Mouse (Mus musculus) adrenal gland, adult 18-20 months (tissue): ENCODE data around the gene Stat5a. TPM values are rescaled to one million over a fixed set of nuclear protein-coding genes. Genes with fewer than 3 reads are reported as not detected.

Source experiments
- DNase-seq, 2 experiments: peaks; one replicate each; pipeline ENCODE4 v3.0.0; 2021 to 2022; ENCODE audit warnings: low spot score in 2 of 2
- total RNA-seq, 2 experiments: library from RNA; stranded (reverse); gene quantifications; 1 replicate in 1 of 2; 2 replicates in 1 of 2; pipeline ENCODE4 v1.2.3; 2021

Gene Stat5a
- total RNA-seq, 2 experiments from 2014 or later: 28.0 to 29.3 TPM

DNA sequence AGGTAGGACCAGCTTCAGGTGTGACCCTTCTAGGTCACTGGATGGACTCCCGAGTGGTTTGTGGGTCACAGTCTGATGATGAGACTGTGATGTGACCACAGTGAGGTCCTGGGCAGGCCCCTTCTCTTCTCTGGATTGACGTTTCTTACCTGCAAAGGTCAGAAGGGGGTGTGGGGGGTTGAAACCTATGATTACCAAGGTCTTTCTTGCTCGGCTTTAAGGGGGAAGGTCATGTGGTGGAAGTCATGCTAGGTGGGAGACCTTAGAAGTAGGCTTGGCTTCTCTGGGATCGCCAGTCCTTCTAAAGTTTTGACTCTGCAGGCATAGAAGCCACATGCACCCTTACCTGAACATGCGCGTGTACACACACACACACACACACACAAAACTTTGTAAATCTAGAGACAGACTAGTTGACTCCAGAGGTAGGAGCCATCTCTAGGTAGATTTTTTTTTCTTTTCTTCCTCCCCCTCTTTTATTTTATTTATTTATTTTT, 476 bp downstream of the Stat5a start:
- DNase-seq: no peak

DNA sequence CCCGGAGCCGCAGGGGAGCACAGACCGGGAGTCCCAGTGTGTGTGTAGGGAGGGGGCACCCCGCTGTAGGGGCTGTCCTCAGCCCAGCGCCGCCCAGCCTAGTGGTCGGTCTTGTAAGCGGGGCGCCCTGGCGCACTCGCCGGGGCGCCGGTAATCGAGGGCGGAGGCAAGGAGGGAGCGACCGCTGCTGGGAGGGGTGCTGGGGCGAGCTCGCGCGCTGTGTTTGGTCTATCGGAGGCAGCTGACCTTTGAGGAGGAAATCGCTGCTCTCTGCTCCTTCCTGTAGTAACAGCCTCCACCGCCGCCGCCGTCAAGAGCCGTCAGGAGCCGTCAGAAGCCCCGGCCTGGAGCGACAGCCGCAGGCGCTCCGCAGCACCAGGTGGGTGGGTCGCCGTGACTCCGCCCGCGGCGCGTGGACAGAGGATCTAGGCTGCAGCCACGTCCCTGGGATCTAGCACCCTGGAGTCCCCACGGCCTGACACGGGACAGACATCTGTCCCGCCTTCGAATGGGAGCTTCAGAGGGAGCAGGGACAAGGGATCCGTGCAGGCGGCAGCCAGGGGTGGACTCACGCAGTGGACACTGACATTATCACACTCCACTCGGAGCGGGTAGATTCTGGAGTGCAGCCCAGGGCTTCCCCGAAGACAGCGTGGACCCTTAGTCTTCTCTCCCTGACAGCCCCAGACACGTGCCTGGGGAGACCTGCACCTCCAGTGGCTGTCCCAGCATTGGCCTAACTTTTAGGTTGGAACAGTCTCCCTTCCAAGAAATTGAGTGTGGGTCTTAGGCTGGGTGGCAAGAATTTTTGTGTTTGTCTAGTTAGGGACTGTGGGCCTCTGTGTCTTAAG, 1.3 kb downstream of the Stat5a start:
- peak; percentile 77 to 78 for DNase-seq

DNA sequence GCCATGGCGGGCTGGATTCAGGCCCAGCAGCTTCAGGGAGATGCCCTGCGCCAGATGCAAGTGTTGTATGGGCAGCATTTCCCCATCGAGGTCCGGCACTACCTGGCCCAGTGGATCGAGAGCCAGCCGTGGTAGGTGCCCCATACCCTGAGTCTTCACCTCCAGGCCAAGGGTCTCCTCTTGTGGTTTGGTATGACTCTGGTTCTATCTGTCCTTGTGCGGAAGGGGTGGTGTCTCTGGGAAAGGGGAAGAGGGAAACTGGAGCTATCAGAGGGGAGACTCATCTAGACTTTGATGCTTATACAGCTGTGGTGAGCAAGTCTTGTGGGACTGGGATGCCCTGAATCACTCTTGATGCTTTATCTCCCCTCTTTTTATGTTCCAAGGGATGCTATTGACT, 2.2 kb downstream of the Stat5a start:
- no peak for DNase-seq

DNA sequence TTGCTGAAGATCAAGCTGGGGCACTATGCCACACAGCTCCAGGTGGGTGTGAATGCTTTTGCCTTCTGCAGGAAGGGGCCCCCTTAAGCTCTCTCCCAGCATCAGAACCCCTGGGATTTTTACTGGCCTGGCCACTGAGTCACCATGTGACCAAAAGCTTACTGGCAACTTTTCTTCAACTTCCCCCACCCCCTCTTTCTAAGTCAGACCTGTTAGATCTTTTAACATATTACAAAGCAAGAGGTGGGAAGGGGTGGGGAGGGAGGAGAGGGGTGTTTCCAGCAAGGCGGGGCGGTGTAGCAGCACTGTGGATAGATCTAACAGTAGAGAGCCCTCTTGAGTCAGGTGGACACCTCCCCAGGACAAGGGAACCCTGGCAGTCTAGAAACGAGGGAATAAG, 2.7 kb downstream of the Stat5a start:
- no peak for DNase-seq

DNA sequence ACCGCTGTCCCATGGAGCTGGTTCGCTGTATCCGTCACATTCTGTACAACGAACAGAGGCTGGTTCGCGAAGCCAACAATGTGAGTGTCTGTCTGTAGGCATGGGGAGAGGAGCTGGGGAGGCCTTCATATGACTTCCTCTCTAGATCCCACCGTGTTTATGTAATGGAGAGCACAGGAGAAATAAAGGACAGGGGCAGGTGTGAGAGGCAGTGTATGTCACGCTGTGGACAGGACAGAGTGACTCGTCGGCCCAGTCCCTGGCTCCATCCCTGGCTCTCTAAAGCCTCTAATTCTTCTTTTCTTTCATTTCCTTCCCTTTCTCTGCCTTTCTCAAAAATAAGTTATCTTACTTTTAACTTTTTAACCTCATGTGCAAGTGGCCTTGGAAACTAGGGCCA, 4.0 kb downstream of the Stat5a start:
- DNase-seq: no peak

DNA sequence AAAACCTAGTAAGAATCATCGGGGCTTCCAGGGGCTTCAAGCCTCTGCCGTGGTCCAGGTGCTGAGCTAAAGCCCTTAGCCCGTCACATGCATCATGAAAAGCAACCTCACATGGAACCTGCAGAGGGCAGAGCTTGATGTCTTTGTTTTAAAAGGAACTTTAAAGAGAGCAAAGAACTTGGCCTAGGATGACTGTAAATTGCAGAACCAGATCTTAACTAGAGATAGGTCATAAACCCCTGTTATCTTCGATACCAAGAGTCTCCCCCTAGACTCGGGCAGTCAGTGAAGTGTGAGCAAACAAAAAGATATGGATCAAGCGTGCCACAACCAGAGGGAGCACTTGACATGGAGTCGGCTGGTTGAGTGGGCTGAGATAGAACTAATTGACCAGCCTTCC, 6.5 kb downstream of the Stat5a start:
- no peak for DNase-seq

DNA sequence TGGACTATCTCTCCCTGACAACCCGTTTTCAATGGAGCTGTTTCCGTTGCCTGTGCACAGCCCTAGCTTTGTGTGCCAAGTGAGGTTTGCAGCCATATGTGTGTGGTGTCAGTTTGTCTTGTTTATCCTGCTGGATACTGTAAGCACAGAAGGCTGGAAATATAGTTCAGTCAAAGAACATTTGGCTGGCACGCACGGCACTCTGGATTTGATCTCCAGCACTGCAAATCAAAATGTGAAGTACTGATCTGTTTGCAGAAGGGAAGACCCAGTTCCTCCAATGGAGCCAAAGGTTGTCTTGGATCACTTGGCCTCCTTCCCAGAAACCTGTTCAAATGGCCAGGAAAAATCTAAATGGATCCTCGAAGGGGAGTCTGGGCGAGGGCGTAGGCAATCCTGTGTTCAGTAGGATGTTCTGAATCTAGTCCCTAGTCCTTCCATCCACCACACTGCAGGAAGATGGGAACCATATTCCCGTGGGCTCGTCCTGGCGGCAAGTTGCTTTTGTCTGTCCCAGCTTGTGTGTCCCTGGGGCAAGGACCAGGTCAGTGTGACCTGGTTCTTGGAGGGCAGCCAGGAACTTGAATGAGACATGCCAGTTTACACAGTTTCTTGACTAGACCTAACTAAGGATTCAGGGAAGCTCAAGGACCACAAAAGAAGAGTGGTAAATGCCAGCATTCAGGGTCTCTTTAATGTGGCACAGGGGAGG, 11.3 kb downstream of the Stat5a start:
- DNase-seq: peak in 1 of 2 experiments; percentile 39

DNA sequence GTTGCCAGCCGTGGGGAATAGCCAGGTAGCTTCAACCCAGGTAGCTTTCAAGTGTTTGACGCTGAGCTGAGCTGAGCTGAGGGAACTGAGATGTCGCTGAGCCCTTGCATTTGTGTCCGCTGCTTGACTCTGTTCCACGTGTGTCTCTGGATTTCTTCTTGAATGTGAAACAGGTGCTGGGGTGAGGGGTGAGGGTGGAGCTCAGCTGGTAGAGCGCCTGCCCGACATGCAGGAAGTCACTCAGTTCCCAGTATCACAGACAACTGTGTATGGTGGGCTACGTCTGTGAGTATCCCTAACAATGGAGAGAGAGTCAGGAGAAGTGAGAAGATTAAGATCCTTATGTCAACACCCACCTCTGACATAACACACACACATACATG, 11.8 kb downstream of the Stat5a start:
- DNase-seq: no peak

DNA sequence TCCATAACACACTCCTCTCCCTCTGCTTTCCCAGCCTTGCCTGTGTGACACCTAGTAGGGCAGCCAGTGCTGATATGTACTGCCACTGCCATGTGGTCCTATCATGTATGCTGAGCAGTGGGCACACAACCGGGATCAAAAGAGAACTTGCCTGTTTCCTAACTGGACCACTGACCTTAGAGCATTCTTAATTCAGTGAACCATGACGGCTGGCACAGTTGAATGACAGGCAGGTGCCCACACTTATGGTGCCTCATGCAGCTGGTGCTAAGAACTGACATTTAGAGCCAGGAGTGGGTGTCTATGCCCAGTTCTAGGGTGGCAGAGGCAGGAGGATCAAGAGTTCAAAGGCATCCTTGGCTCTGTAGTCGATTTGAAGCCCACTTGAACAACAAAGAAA, 16.6 kb downstream of the Stat5a start:
- no peak for DNase-seq

DNA sequence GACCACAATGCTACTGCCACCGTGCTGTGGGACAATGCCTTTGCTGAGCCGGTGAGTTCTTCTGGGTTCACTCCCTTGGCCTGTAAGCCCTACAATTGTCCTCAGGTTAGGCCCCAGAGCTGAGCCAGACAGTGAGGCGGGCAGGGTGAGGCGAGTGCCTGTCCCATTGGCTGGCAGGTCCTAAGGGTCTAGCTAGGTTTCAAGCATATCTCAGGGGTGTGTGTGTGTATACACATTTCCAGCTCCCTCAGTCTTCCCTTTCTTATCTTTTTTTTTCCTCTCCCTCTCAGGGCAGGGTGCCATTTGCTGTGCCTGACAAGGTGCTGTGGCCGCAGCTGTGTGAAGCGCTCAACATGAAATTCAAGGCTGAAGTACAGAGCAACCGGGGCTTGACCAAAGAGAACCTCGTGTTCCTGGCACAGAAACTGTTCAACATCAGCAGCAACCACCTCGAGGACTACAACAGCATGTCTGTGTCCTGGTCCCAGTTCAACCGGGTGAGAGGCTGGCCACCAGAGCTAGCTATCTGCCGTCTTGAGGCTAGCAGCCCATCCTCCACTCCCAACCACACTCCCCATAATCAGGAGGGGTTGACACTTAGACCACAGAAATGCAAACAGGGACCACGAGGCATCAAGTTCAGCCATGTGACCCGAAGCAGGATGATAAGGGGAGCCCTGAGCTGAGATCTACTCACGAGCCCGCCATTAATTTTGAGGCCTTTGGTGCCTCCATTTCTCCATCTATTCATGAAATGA, 20.3 kb downstream of the Stat5a start:
- DNase-seq: no peak

DNA sequence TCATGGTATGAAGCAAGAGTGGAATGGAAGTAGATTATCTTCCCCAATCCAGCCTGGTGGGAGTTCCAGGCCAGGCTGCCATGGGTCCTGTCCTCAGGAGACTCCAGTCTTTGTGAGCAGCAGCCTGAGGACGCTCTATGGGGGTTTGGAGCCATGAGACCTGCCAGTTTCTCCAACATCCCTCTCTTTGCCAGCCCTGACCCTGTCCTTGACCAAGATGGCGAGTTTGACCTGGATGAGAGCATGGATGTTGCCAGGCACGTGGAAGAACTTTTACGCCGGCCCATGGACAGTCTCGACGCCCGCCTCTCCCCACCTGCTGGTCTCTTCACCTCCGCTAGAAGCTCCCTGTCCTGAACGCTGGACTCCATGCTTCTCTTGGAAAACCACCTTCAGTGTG, 24.5 kb downstream of the Stat5a start:
- DNase-seq: no peak

DNA sequence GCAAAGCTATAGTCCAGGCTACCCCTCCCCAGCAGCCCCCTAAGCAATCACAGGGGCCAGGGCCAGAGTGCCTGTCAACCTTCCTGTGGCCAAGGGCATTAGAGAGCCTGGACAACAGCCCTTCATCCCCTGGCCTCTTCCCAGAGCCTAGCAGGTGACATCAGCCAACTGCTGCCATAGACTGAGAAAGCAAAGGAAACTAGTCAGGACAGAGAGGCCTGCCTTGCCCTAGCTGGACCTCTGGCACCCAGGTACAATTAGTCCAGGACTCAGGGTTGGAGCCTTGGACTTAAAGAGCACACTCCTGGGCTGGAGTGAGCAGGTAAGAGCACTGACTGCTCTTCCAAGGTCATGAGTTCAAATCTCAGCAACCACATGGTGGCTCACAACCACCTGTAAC, 26.3 kb downstream of the Stat5a start:
- no peak for DNase-seq

DNA sequence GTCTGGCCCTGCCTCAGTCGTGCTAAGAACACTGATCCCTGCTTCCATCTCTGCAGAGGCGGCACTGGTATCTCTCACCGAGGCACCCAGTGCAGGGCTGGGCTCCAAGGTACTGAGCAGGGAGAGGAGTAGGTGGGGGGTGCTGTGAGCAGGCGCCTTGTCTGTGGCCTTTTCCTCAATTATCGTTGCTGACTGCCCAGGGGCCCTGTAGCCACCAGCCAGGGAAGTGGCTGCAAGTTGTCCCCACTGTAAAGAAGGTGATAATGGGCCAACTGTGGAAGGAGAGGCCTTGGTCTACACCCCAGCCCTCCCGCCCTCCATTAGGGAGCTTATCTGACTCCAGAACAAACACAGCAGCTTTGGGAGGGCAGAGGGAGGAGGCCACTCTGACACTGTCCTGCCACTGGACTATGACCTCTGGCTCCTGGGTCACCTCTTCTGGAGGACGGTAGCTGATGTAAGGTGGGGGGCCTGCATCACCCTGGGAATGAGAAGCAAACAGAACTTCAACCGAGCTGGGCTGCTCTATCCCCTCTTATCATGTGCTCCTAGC, 27.1 kb downstream of the Stat5a start:
- no peak for DNase-seq

DNA sequence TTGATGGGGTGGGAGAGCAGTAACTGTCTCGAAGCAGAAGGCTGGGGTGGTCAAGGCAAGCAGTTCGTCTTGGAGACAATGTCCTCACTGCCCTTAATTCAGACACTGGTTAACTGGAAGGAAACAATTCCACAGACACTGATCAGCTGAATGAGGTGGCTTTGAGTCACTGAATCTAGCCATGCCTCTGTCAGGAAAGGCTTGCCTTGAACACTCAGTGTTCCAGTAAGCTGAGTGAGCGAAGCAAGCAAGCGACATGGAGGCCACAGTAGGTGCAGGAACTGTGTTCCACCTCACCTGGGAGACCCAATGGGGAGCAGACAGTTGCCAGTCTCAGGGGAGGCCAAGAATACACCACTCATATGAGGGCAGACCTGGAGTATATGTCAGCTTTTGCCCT, 28.1 kb downstream of the Stat5a start:
- no peak for DNase-seq

DNA sequence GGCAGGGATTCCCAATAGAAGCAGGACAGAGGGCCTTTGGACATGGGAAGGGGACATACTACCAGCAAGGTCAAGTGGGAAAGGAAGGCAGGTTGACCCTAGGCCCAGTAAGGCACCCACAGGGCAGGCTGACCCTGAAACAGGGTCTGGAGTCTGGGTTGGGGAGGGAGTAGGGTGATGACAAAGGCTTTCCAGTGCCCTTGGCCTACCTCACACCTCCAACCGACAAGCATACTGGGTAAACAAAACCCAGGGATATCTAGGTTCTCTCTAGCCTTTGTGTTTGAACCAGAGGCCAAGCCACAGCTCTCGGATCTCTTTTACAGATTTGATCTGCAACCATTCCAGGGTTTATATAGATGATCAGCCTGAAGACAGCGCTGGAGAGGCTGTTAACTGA, 28.6 kb downstream of the Stat5a start:
- DNase-seq: peak in 1 of 2 experiments; percentile 41

DNA sequence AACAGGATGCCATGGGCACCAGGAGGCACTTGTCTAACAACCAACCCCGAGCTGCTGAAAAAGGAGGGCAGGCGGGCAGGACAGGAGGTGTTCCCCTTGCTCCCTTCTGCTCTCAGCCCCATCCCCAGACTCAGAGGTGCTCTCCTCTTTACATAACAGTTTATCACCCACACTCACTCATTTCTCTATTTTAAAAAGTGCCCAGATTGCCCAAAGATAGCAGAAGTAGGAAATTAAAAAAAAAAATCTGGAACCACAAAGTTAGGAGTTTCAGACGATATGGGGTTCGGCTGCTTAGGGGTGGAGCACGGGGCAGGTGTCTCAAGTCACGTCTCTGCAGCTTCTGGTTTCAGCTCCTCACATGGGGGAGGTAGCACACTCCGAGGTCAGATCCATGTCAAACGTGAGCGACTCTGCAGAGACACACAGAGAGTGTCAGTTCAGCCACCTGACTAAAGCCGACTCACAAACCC, 29.2 kb downstream of the Stat5a start:
- DNase-seq: no peak

DNA sequence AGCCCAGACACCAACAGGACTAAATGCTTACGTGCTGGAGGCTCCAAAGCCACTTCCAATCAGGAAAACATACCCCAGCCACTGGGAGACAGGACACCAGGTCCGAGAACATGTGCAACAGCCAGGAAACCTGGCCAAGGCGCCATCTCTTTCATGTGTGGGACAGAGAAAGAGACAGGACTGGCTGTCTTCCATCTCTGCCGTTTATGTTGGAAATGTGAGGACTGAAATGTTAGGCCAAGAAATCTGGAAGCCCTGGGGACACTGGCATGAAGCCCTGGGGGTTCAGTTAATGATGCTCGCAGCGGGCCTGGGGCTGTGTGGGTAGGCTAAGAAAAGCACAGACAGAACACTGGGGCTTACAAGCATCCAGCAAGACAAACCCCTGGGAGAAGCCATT, 31.3 kb downstream of the Stat5a start:
- no peak for DNase-seq

DNA sequence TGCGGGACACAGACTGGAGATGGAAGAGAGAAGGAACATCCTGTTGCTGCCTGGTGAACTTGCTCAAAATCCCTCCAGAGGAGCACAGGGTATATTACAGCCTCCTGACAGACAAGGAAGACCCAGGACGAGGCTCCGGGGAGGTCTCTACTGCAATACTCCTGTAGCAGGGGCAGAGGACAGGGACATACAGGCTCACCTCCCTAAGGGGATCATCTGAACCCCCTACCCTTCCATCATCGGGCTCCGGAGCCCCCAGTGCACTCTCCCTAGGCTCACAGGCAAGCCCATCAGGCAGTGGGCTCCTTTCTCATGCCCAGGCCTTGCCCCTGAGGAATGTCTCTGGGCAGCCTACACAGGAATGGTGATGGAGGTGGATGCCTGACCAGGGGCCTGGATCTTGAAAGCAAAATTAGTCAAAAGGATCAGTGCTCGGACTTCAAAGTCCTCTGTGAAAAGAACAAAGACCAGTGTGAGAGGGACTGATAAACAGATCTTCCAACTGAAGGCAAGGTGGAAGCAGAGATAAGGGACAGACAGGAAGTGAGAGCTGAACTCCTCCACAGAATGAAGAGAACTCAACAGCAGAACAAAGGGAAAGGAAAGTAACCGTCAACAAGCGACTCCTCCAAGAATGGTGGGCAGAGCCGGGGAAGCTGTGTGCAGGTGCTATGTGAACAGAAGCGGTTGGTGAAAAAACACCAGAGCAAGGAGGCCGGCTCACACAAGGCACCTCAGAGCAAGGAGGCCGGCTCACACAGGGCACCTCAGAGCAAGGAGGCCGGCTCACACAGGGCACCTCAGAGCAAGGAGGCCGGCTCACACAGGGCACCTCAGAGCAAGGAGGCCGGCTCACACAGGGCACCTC, 32.3 kb downstream of the Stat5a start:
- DNase-seq: no peak

DNA sequence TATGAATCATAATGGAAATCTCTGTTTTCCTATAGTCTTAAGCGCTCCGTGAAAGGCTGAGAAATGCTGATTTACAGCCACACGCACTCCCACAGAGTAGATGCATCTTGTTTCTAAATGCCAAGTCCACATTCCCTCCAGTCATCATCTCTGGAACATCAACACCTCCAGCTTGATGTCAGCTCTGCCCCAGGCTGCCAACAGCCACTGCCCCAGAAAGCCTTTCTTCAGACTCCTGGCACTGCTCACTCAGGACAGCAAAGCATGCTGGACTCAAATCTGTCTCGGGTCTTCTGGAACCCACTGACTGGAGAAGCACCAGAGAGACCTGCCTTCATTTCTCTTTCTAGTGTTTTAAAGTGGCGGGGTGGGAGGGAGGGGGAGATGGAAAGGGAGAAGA, 33.3 kb downstream of the Stat5a start:
- no peak for DNase-seq

DNA sequence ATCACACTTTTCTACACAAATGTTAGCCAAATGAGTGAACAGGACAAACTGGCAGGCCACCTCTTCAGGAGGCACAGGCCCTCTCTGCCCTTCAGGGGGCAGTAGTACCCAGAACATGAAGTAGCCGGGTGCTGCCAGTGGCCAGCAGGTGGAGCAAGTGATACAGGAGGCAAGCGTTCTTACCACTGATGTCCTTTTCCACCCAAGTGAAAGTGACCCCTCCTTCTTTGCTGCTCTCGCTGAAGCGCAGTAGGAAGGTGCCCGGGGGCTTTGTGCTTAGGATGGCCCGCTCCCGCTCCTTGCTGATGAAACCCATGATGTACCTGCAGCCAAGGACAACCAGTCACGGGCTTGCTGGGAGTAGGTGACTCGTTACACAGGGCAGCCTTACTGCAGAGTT, 34.3 kb downstream of the Stat5a start:
- DNase-seq: peak; percentile 83 to 85
